Mouse (Mus musculus) CH12.LX (cell line): Measurements from ENCODE around the gene Gprc6a. TPM values are rescaled to one million over a fixed set of nuclear protein-coding genes. Genes with fewer than 3 reads are reported as not detected.

Experiments
- DNase-seq: peaks from one replicate; pipeline ENCODE4 v3.0.0-alpha.2; 2013; ENCODE audit errors: extremely low read depth
- H3K27ac ChIP-seq: 2 replicates; pipeline ENCODE4 v1.5.1; 2012; ENCODE audit warnings: low read depth, mild to moderate bottlenecking, control low read depth, moderate library complexity; ENCODE audit not compliant: insufficient read depth
- H3K27me3 ChIP-seq: replicated peaks from 2 replicates; pipeline ENCODE3; 2012; ENCODE audit warnings: inconsistent platforms
- H3K36me3 ChIP-seq, 2 experiments: replicated peaks in 1 of 2; 2 replicates each; pipeline versions ENCODE3 to v1.6.1; 2012; ENCODE audit warnings: inconsistent platforms in 1 of 2, low read length in 1 of 2, mild to moderate bottlenecking in 1 of 2, mixed read lengths in 1 of 2, moderate library complexity in 1 of 2; ENCODE audit not compliant: control insufficient read depth in 1 of 2, insufficient read depth in 1 of 2
- H3K4me1 ChIP-seq, 2 experiments: 2 replicates each; pipeline ENCODE4 v1.6.1; 2012; ENCODE audit warnings: inconsistent platforms in 1 of 2, moderate library complexity in 1 of 2; ENCODE audit not compliant: insufficient read depth in 2 of 2, control insufficient read depth in 1 of 2
- H3K4me2 ChIP-seq: 2 replicates; pipeline ENCODE4 v1.6.1; 2012; ENCODE audit warnings: low read depth, mild to moderate bottlenecking, control low read depth; ENCODE audit not compliant: poor library complexity, insufficient read depth, severe bottlenecking
- H3K4me3 ChIP-seq, 3 experiments: fragments of 150-350 bp in 1 of 3; sonication (generic) in 1 of 3; replicated peaks in 1 of 3; 2 replicates each; pipeline versions ENCODE3 to v1.5.1; 2011 to 2012; ENCODE audit warnings: low read depth in 2 of 3, low read length in 2 of 3, mild to moderate bottlenecking in 2 of 3, moderate library complexity in 2 of 3, control low read depth in 1 of 3, improper control_type of control experiment in 1 of 3, inconsistent platforms in 1 of 3, mixed read lengths in 1 of 3; ENCODE audit not compliant: poor library complexity in 1 of 3
- H3K79me2 ChIP-seq: replicated peaks from 2 replicates; pipeline ENCODE4 v1.6.1; 2012; ENCODE audit warnings: mild to moderate bottlenecking, moderate library complexity; ENCODE audit not compliant: control insufficient read depth, poor library complexity, insufficient read depth, severe bottlenecking; ENCODE audit errors: extremely low read depth
- H3K9ac ChIP-seq: 2 replicates; pipeline ENCODE4 v1.6.1; 2012; ENCODE audit warnings: low read depth, mild to moderate bottlenecking, control low read depth, moderate library complexity; ENCODE audit not compliant: insufficient read depth
- H3K9me3 ChIP-seq: replicated peaks from 2 replicates; pipeline ENCODE3; 2012; ENCODE audit warnings: low read length, inconsistent platforms, mixed read lengths
- BHLHE40 ChIP-seq: IDR thresholded peaks from 2 replicates; pipeline ENCODE4 v1.6.1; 2011; ENCODE audit warnings: mild to moderate bottlenecking, low read depth, low read length, improper control_type of control experiment
- CHD2 ChIP-seq: IDR thresholded peaks from 2 replicates; pipeline ENCODE4 v1.6.1; 2011; ENCODE audit warnings: low read length, improper control_type of control experiment
- CTCF ChIP-seq, 2 experiments: IDR thresholded peaks in 1 of 2; conservative IDR thresholded peaks in 1 of 2; 2 replicates each; pipeline ENCODE4 v1.5.1; 2011 to 2012; ENCODE audit warnings: low read depth in 2 of 2, low read length in 2 of 2, improper control_type of control experiment in 1 of 2, inconsistent platforms in 1 of 2, mild to moderate bottlenecking in 1 of 2, moderate library complexity in 1 of 2
- ELF1 ChIP-seq: IDR thresholded peaks from 2 replicates; pipeline ENCODE4 v1.6.1; 2014; ENCODE audit warnings: low read depth, mild to moderate bottlenecking, inconsistent platforms, low read length, improper control_type of control experiment
- EP300 ChIP-seq: IDR thresholded peaks from 2 replicates; pipeline ENCODE4 v1.6.1; 2011; ENCODE audit warnings: low read length, improper control_type of control experiment
- ETS1 ChIP-seq: conservative IDR thresholded peaks from 2 replicates; pipeline ENCODE4 v1.6.1; 2012; ENCODE audit warnings: low read depth, mild to moderate bottlenecking, inconsistent platforms, low read length, improper control_type of control experiment, moderate library complexity
- GABPA ChIP-seq: IDR thresholded peaks from 2 replicates; pipeline ENCODE4 v1.6.1; 2012; ENCODE audit warnings: low read depth, low read length, improper control_type of control experiment, inconsistent platforms; ENCODE audit not compliant: insufficient replicate concordance
- HCFC1 ChIP-seq: IDR thresholded peaks from 2 replicates; pipeline ENCODE4 v1.6.1; 2012; ENCODE audit warnings: low read depth, mild to moderate bottlenecking, inconsistent platforms, low read length, improper control_type of control experiment
- IRF4 ChIP-seq: IDR thresholded peaks from 2 replicates; pipeline ENCODE4 v1.6.1; 2014; ENCODE audit warnings: low read depth, mild to moderate bottlenecking, inconsistent platforms, low read length, improper control_type of control experiment
- MAFK ChIP-seq: IDR thresholded peaks from 2 replicates; pipeline ENCODE4 v1.6.1; 2011; ENCODE audit warnings: low read length, improper control_type of control experiment; ENCODE audit not compliant: insufficient replicate concordance
- MAX ChIP-seq: IDR thresholded peaks from 2 replicates; pipeline ENCODE4 v1.6.1; 2011; ENCODE audit warnings: low read length, improper control_type of control experiment
- MEF2A ChIP-seq: IDR thresholded peaks from 2 replicates; pipeline ENCODE4 v1.6.1; 2014; ENCODE audit warnings: low read depth, mild to moderate bottlenecking, inconsistent platforms, low read length, improper control_type of control experiment, borderline replicate concordance
- MYC ChIP-seq: IDR thresholded peaks from 2 replicates; pipeline ENCODE4 v1.6.1; 2011; ENCODE audit warnings: low read depth, mild to moderate bottlenecking, improper control_type of control experiment, low read length
- NELFE ChIP-seq: IDR thresholded peaks from 2 replicates; pipeline ENCODE4 v1.6.1; 2011; ENCODE audit warnings: low read depth, low read length, improper control_type of control experiment
- NRF1 ChIP-seq: IDR thresholded peaks from 2 replicates; pipeline ENCODE4 v1.6.1; 2014; ENCODE audit warnings: low read depth, mild to moderate bottlenecking, inconsistent platforms, low read length, improper control_type of control experiment, moderate library complexity
- POLR2AphosphoS2 ChIP-seq: IDR thresholded peaks from 2 replicates; pipeline ENCODE4 v1.6.1; 2011; ENCODE audit warnings: low read depth, low read length, improper control_type of control experiment
- RAD21 ChIP-seq: IDR thresholded peaks from 2 replicates; pipeline ENCODE4 v1.6.1; 2011; ENCODE audit warnings: low read depth, mild to moderate bottlenecking, low read length, improper control_type of control experiment, moderate library complexity
- RCOR1 ChIP-seq: conservative IDR thresholded peaks from 2 replicates; pipeline ENCODE4 v1.6.1; 2012; ENCODE audit warnings: low read depth, mild to moderate bottlenecking, inconsistent platforms, low read length, improper control_type of control experiment
- SIN3A ChIP-seq: IDR thresholded peaks from 2 replicates; pipeline ENCODE4 v1.6.1; 2012; ENCODE audit warnings: low read length, improper control_type of control experiment, inconsistent platforms
- SMC3 ChIP-seq: IDR thresholded peaks from 2 replicates; pipeline ENCODE4 v1.6.1; 2011; ENCODE audit warnings: low read depth, low read length, improper control_type of control experiment
- TBP ChIP-seq: conservative IDR thresholded peaks from 2 replicates; pipeline ENCODE4 v1.6.1; 2011; ENCODE audit warnings: low read depth, low read length, improper control_type of control experiment
- USF1 ChIP-seq: IDR thresholded peaks from 2 replicates; pipeline ENCODE4 v1.6.1; 2014; ENCODE audit warnings: low read depth, mild to moderate bottlenecking, inconsistent platforms, low read length, improper control_type of control experiment
- USF2 ChIP-seq: conservative IDR thresholded peaks from 2 replicates; pipeline ENCODE4 v1.6.1; 2011; ENCODE audit warnings: low read depth, low read length, improper control_type of control experiment
- ZKSCAN1 ChIP-seq: IDR thresholded peaks from 2 replicates; pipeline ENCODE4 v1.6.1; 2012; ENCODE audit warnings: low read depth, inconsistent platforms, low read length, improper control_type of control experiment, borderline replicate concordance
- ZNF384 ChIP-seq: IDR thresholded peaks from 2 replicates; pipeline ENCODE4 v1.6.1; 2012; ENCODE audit warnings: low read depth, low read length, improper control_type of control experiment, inconsistent platforms
- dilution Hi-C: fragments of 300-500 bp; cut with MboI; formaldehyde crosslinking; loops from 2 replicates; pipeline ENCODE4 v1.14.3; 2020; ENCODE audit warnings: low sequenced_read_pairs; ENCODE audit not compliant: extremely low pct_unique_long_range_greater_than_20kb, extremely low pct_ligation_motif_present
- in situ Hi-C: fragments of 300-500 bp; cut with MboI; formaldehyde crosslinking; loops from 3 replicates; pipeline ENCODE4 v1.14.3; 2019; ENCODE audit warnings: low sequenced_read_pairs, low pct_ligation_motif_present, low pct_unique_long_range_greater_than_20kb, mixed read lengths
- polyA plus RNA-seq: library from polyadenylated mRNA; unstranded; fragments of >175 nt; gene quantifications from 2 replicates; pipeline ENCODE4 v1.2.1, GENCODE M21; 2012; ENCODE audit warnings: low read depth; ENCODE audit not compliant: insufficient read length
- total RNA-seq, 2 experiments: library from RNA; depleted of rRNA; stranded (reverse); fragments of 300-350 nt in 1 of 2; fragments of >200 nt in 1 of 2; gene quantifications; 2 replicates each; pipeline ENCODE4 v1.2.3; 2012 to 2014

Gprc6a gene
- total and polyA plus RNA-seq, 3 experiments = not detected

GRCm38 (mm10) chr10:51590139-51590574, 41.1 kb downstream of the Gprc6a start, which contains the start of gene Fam162b:
Gene Fam162b, minus strand, starts transcription at chr10:51590517.
- peak within 1 kb of the TSS; percentile 24; the same call in 1 of the 2 replicates for H3K9ac ChIP-seq
- H3K4me3 ChIP-seq = no peak within 1 kb of the TSS
- no peak within 1 kb of the TSS for H3K27ac ChIP-seq
- dilution Hi-C loops = no loop called here
- H3K36me3 ChIP-seq = no peaks in the 10 kb centered on the region
- in situ Hi-C loops = no loop called here
- no peaks in the 10 kb centered on the region for H3K79me2 ChIP-seq
- H3K4me1 ChIP-seq = peaks cover 3 to 21% of the 10 kb centered on the region in 2 experiments
- no peaks in the 10 kb centered on the region for H3K27me3 ChIP-seq
- no peak for DNase-seq
- H3K9me3 ChIP-seq = peaks cover 5% of the 10 kb centered on the region
- peak within 1 kb of the TSS; percentile 74 for H3K4me2 ChIP-seq
- TF ChIP-seq ELF1 (no peak), NRF1 (no peak), USF2 (no peak), MYC (no peak), BHLHE40 (no peak), CHD2 (no peak), MAFK (no peak), ZKSCAN1 (no peak)
- TF ChIP-seq, all 38 proteins: peak for 0

- no peaks in the 10 kb centered on the region for H3K36me3 ChIP-seq
- in situ Hi-C loops (no loop called here), dilution Hi-C loops (no loop called here)
- no peak for TF ChIP-seq USF2
- TF ChIP-seq NELFE = no peak
- TF ChIP-seq CTCF (conservative IDR thresholded peaks at IDR 0.05 in 1 of 2, IDR thresholded peaks at IDR 0.05 in 1 of 2; ENCODE audit: low read depth in 2 of 2, low read length in 2 of 2) = no peak
- no peak for TF ChIP-seq USF1
- no peak for TF ChIP-seq ZNF384
- no peak for TF ChIP-seq IRF4
- TF ChIP-seq ETS1 = peak; percentile 43; the same call in 1 of the 2 replicates
- no peak for TF ChIP-seq HCFC1
- no peak for TF ChIP-seq SIN3A
- TF ChIP-seq POLR2AphosphoS2 = no peak
- TF ChIP-seq RAD21 = no peak
- TF ChIP-seq MAX = 0 out of 2 replicates have a peak, but pooled peaks have one; percentile 12
- TF ChIP-seq GABPA = no peak
- TF ChIP-seq MAFK = no peak
- TF ChIP-seq MEF2A = no peak
- TF ChIP-seq BHLHE40 = peak; percentile 52
- TF ChIP-seq RCOR1 = no peak
- no peak; the same call in 1 of the 2 replicates for TF ChIP-seq EP300
- TF ChIP-seq SMC3 = no peak
- no peak for TF ChIP-seq TBP
- no peak overlapping the region for H3K4me3 ChIP-seq
- H3K79me2 ChIP-seq = no peaks in the 10 kb centered on the region
- H3K9ac ChIP-seq = no peak overlapping the region
- peak; percentile 26 for DNase-seq
- H3K9me3 ChIP-seq = no peaks in the 10 kb centered on the region
- H3K4me1 ChIP-seq = peaks cover 0 to 10% of the 10 kb centered on the region in 2 experiments; a peak in 2 of 4 replicates
- H3K4me2 ChIP-seq = no peak overlapping the region
- H3K27me3 ChIP-seq = no peaks in the 10 kb centered on the region
- no peak overlapping the region for H3K27ac ChIP-seq
These were observed 46.3 kb downstream of the Gprc6a start for GRCm38 (mm10) chr10:51584919-51585318.
